ENCODE assay signal across 15 mouse cellular contexts in the genomic region with DNA sequence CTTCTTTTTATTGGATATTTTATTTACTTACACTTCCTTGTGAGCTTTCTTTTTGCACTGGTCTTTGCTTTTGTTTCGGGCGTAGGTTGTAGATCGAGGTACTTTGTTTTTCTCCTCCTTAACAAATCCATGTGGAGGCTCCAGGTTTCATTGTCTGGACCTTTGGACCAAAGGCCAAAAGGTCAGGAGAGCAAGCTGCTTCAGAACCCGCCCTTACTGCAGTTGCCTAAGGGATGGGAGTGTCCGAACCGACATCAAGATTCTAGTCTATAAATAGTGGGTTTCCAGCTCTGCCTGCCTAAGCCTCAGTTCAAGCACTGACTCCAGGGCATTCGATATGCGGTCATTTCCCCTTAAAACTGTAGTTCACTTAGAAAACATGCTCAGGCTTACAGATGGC. TPM values are rescaled to one million over a fixed set of nuclear protein-coding genes. Genes with fewer than 3 reads are reported as not detected.
A peak's percentile ranks its signal among the peaks of the same experiment; 100 is the strongest.
DNase-seq lines count a peak whose midpoint lies in the region; ATAC-seq lines count a peak whose summit lies in the region.
"Had no signal": no experiment of that assay in that cellular context is flagged by ENCODE, and none has a peak within 500 bp of the region (broad histone marks: within the 10 kb centered on the region; RNA-seq: fewer than 3 reads in every experiment).

No protein-coding gene starts in this region.

- no peak overlapping the region for H3K9ac ChIP-seq in liver, embryonic 12.5 days
- H3K9ac ChIP-seq in hindbrain, embryonic 13.5 days, result no peak overlapping the region
- H3K9ac ChIP-seq: embryonic facial prominence, embryonic 15.5 days; hindbrain, embryonic 12.5 days; limb, embryonic 12.5 days had no signal

- H3K9me3 ChIP-seq in liver, embryonic 12.5 days (replicated peaks), result no peaks in the 10 kb centered on the region
- no peaks in the 10 kb centered on the region for H3K9me3 ChIP-seq in embryonic facial prominence, embryonic 10.5 days
- no peaks in the 10 kb centered on the region for H3K9me3 ChIP-seq in hindbrain, embryonic 13.5 days
- H3K9me3 ChIP-seq: embryonic facial prominence, embryonic 15.5 days; hindbrain, embryonic 12.5 days; limb, embryonic 12.5 days had no signal

- H3K36me3 ChIP-seq in liver, embryonic 12.5 days, result peaks cover 25% of the 10 kb centered on the region
- peaks cover 23% of the 10 kb centered on the region for H3K36me3 ChIP-seq in embryonic facial prominence, embryonic 10.5 days (replicated peaks)
- peaks cover 22% of the 10 kb centered on the region for H3K36me3 ChIP-seq in hindbrain, embryonic 13.5 days

- no peaks in the 10 kb centered on the region for H3K27me3 ChIP-seq in liver, embryonic 12.5 days (replicated peaks)
- H3K27me3 ChIP-seq in embryonic facial prominence, embryonic 10.5 days (replicated peaks; ENCODE audit: low read depth, poor library complexity, severe bottlenecking), result no peaks in the 10 kb centered on the region
- H3K27me3 ChIP-seq in hindbrain, embryonic 13.5 days, result no peaks in the 10 kb centered on the region
- H3K27me3 ChIP-seq: CH12.LX; embryonic facial prominence, embryonic 15.5 days; hindbrain, embryonic 12.5 days; limb, embryonic 12.5 days had no signal

- H3K4me1 ChIP-seq in liver, embryonic 12.5 days, result peaks cover 32% of the 10 kb centered on the region
- peaks cover 23% of the 10 kb centered on the region for H3K4me1 ChIP-seq in embryonic facial prominence, embryonic 10.5 days
- H3K4me1 ChIP-seq in hindbrain, embryonic 13.5 days (replicated peaks), result no peaks in the 10 kb centered on the region; the same call in 1 of the 2 replicates

- 66% methylated on average over 8 of the region's 8 CpGs for WGBS in liver, embryonic 12.5 days (ENCODE audit: insufficient replicate concordance)
- 34% methylated on average over 8 of the region's 8 CpGs for WGBS in embryonic facial prominence, embryonic 10.5 days
- 33% methylated on average over 8 of the region's 8 CpGs for WGBS in hindbrain, embryonic 13.5 days

- no peak for ATAC-seq in liver, embryonic 12.5 days
- ATAC-seq in monocyte, adult 5-6 weeks (replicated peaks; ENCODE audit: insufficient number of reproducible peaks, low FRiP score, low TSS enrichment, poor library complexity, severe bottlenecking), result 0 out of 2 replicates have a peak, but pooled peaks have one; percentile 15
- no peak for ATAC-seq in hindbrain, embryonic 13.5 days (ENCODE audit: low FRiP score)

- H3K4me3 ChIP-seq in liver, embryonic 12.5 days, result no peak overlapping the region
- H3K4me3 ChIP-seq in embryonic facial prominence, embryonic 10.5 days, result no peak overlapping the region
- H3K4me3 ChIP-seq in hindbrain, embryonic 13.5 days, result no peak overlapping the region
- H3K4me3 ChIP-seq: embryonic facial prominence, embryonic 15.5 days; hindbrain, embryonic 12.5 days; limb, embryonic 12.5 days had no signal

- H3K4me2 ChIP-seq in liver, embryonic 12.5 days, result peak overlapping the region; percentile 41
- no peak overlapping the region for H3K4me2 ChIP-seq in hindbrain, embryonic 13.5 days
- H3K4me2 ChIP-seq: embryonic facial prominence, embryonic 15.5 days; heart, embryonic 11.5 days; hindbrain, embryonic 12.5 days; limb, embryonic 12.5 days had no signal

- peak overlapping the region; percentile 67; the same call in 1 of the 2 replicates for H3K27ac ChIP-seq in liver, embryonic 12.5 days
- peak overlapping the region; percentile 20 for H3K27ac ChIP-seq in embryonic facial prominence, embryonic 10.5 days (replicated peaks)
- H3K27ac ChIP-seq in hindbrain, embryonic 13.5 days, result no peak overlapping the region
- H3K27ac ChIP-seq: hindbrain, embryonic 12.5 days had no signal

- DNase-seq in liver, result no peak
- DNase-seq in embryonic facial prominence, embryonic 10.5 days (ENCODE audit: low spot score), result no peak
- peak; percentile 69 to 85 for DNase-seq in kidney, postnatal 25 days
- DNase-seq in cerebellum, postnatal 10 days, result no peak
- no peak for DNase-seq in right cerebral cortex, adult 2 months (ENCODE audit: low spot score in 2 of 2)
- DNase-seq: cerebellum, adult 8-10 months; lung, postnatal 36 days had no signal

RNA-seq across cellular contexts. Expression of a gene that starts 13.0 kb away (rescaled TPM):
- polyA plus RNA-seq in liver, embryonic 12.5 days (2016; fragmentation: Nextera tagmentation; extraction: Ambion mirVana), result 37.9 and 39.0 TPM in 2 replicates
- polyA plus RNA-seq in embryonic facial prominence, embryonic 10.5 days (2016; fragmentation: Nextera tagmentation; extraction: Ambion mirVana), result 62.2 and 67.5 TPM in 2 replicates
- 86.5 to 110 TPM (median 92.8 TPM) in 3 replicates for total RNA-seq in monocyte, adult 5-6 weeks (2017)
- 49.3 and 53.0 TPM in 2 replicates for polyA plus RNA-seq in hindbrain, embryonic 13.5 days (2015; fragmentation: Nextera tagmentation; extraction: Ambion mirVana)

RNA-seq across cellular contexts. Expression of a gene that starts 24.3 kb away (rescaled TPM):
- 63.7 and 68.9 TPM in 2 replicates for polyA plus RNA-seq in liver, embryonic 12.5 days (2016; fragmentation: Nextera tagmentation; extraction: Ambion mirVana)
- polyA plus RNA-seq in embryonic facial prominence, embryonic 10.5 days (2016; fragmentation: Nextera tagmentation; extraction: Ambion mirVana), result 104 and 106 TPM in 2 replicates
- total RNA-seq in monocyte, adult 5-6 weeks (2017), result 11.6 to 14.8 TPM (median 13.6 TPM) in 3 replicates
- polyA plus RNA-seq in hindbrain, embryonic 13.5 days (2015; fragmentation: Nextera tagmentation; extraction: Ambion mirVana), result 71.3 and 74.0 TPM in 2 replicates

RNA-seq across cellular contexts. Expression of a gene that starts 46.1 kb away (rescaled TPM):
- 16.5 and 17.2 TPM in 2 replicates for polyA plus RNA-seq in liver, embryonic 12.5 days (2016; fragmentation: Nextera tagmentation; extraction: Ambion mirVana)
- polyA plus RNA-seq in embryonic facial prominence, embryonic 10.5 days (2016; fragmentation: Nextera tagmentation; extraction: Ambion mirVana), result 6.7 and 7.8 TPM in 2 replicates
- 0.78 to 4.0 TPM (median 3.0 TPM) in 3 replicates for total RNA-seq in monocyte, adult 5-6 weeks (2017)
- polyA plus RNA-seq in hindbrain, embryonic 13.5 days (2015; fragmentation: Nextera tagmentation; extraction: Ambion mirVana), result 5.3 and 6.7 TPM in 2 replicates

Comparison
In these comparisons a context has a peak if more than half of its experiments do, and no peak if none do; other contexts are left out.
1. DNase-seq: peak in kidney, postnatal 25 days (2 of 2); none in liver (single experiment), embryonic facial prominence, embryonic 10.5 days (single experiment), cerebellum, postnatal 10 days (0 of 2) and right cerebral cortex, adult 2 months (0 of 2).